Mouse (Mus musculus) Patski (cell line): Measurements from ENCODE around the gene Hsd11b1. TPM values are rescaled to one million over a fixed set of nuclear protein-coding genes. Genes with fewer than 3 reads are reported as not detected.
A peak's percentile ranks its signal among the peaks of the same experiment; 100 is the strongest.

Experiments
- ATAC-seq: fragments of 100-300 bp; one replicate; pipeline ENCODE4 v1.8.0; 2021
- CTCF ChIA-PET: fragments of 350-600 bp; sonication (Branson Sonifier 250); formaldehyde crosslinking; loops from one replicate; lab custom pipeline; 2022; ENCODE audit warnings: inconsistent platforms; lab: Charles Lee
- POLR2A ChIA-PET: fragments of 350-600 bp; sonication (Branson Sonifier 250); formaldehyde crosslinking; loops from one replicate; lab custom pipeline; 2022; ENCODE audit warnings: antibody characterized with exemption, inconsistent platforms; lab: Charles Lee
- DNase-seq: peaks from one replicate; pipeline ENCODE4 v3.0.0-alpha.2; 2011; ENCODE audit warnings: low read depth, low spot score
- H3K27me3 ChIP-seq: fragments of 371-371 bp; one replicate; pipeline ENCODE4 v1.5.1; 2021
- CTCF ChIP-seq: fragments of 100-300 bp; IDR thresholded peaks from one replicate; pipeline ENCODE4 v1.5.1; 2021
- in situ Hi-C: fragments of 300-500 bp; cut with MboI; formaldehyde crosslinking; loops from 3 replicates; pipeline ENCODE4 v1.11.1; 2018; ENCODE audit warnings: low pct_unique_long_range_greater_than_20kb, mixed read lengths
- polyA plus RNA-seq: library from polyadenylated mRNA; unstranded; gene quantifications from one replicate; pipeline ENCODE4 v1.2.3, GENCODE M21; 2021

Hsd11b1 gene
- polyA plus RNA-seq, 1 experiment from 2014 or later: 0.19 TPM

GRCm38 (mm10) chr1:193229570-193229969 is 34.3 kb downstream of the Hsd11b1 start:
- in situ Hi-C loops: no loop called here
- ATAC-seq: no peak
- no peak for TF ChIP-seq CTCF
- ChIA-PET POLR2A (interaction anchor here (0.7 kb wide), 1 partner anchor 1253 kb away, joined by 3 read pairs; no protein-coding TSS in a partner anchor), CTCF (no interaction called here)
- no peaks in the 10 kb centered on the region for H3K27me3 ChIP-seq
- no peak for DNase-seq

GRCm38 (mm10) chr1:193227537-193227936 is 36.3 kb downstream of the Hsd11b1 start:
- CTCF ChIA-PET: interaction anchor here (0.5 to 1.7 kb wide), 2 partner anchors 16 to 41 kb away, joined by 3 read pairs; no protein-coding TSS in a partner anchor
- no peaks in the 10 kb centered on the region for H3K27me3 ChIP-seq
- in situ Hi-C loops: no loop called here
- no peak for TF ChIP-seq CTCF
- POLR2A ChIA-PET: interaction anchor here (0.7 to 1.2 kb wide), 2 partner anchors 25 to 64 kb away, joined by 3 read pairs; no protein-coding TSS in a partner anchor
- DNase-seq: no peak
- ATAC-seq: no peak

GRCm38 (mm10) chr1:193226724-193227522 is 37.0 kb downstream of the Hsd11b1 start:
- in situ Hi-C loops: no loop called here
- ATAC-seq: no peak

GRCm38 (mm10) chr1:193226114-193226513 is 37.8 kb downstream of the Hsd11b1 start:
- TF ChIP-seq CTCF: no peak
- no peaks in the 10 kb centered on the region for H3K27me3 ChIP-seq
- CTCF ChIA-PET: interaction anchor here (0.8 to 2.8 kb wide), 3 partner anchors 10 to 86 kb away, joined by 3 to 13 read pairs (median 3); no protein-coding TSS in a partner anchor
- in situ Hi-C loops: no loop called here
- ATAC-seq (no peak), DNase-seq (no peak)
- POLR2A ChIA-PET: interaction anchor here (0.6 kb wide), 1 partner anchor 1060 kb away, joined by 3 read pairs; no protein-coding TSS in a partner anchor

More at GRCm38 (mm10) chr1:193226724-193227522, 37.0 kb downstream of the Hsd11b1 start:
- ChIA-PET CTCF (interaction anchor here (0.8 to 2.8 kb wide), 3 partner anchors 11 to 86 kb away, joined by 3 to 13 read pairs (median 3); no protein-coding TSS in a partner anchor), POLR2A (interaction anchor here (0.6 to 1.2 kb wide), 2 partner anchors 26 to 1061 kb away, joined by 3 read pairs; no protein-coding TSS in a partner anchor)
- no peak for TF ChIP-seq CTCF
- no peaks in the 10 kb centered on the region for H3K27me3 ChIP-seq
- no peak for DNase-seq

- ATAC-seq: no peak
- ChIA-PET CTCF (interaction anchor here (2.8 kb wide), 1 partner anchor 10 kb away, joined by 13 read pairs; no protein-coding TSS in a partner anchor), POLR2A (no interaction called here)
- H3K27me3 ChIP-seq: no peaks in the 10 kb centered on the region
- TF ChIP-seq CTCF: no peak
- DNase-seq: no peak
- in situ Hi-C loops: no loop called here
Measured at GRCm38 (mm10) chr1:193225531-193225930, 38.3 kb downstream of the Hsd11b1 start.

GRCm38 (mm10) chr1:193220408-193220807 is 43.5 kb downstream of the Hsd11b1 start:
- ATAC-seq (no peak), DNase-seq (no peak)
- in situ Hi-C loops: no loop called here
- no peak for TF ChIP-seq CTCF
- ChIA-PET CTCF (no interaction called here), POLR2A (no interaction called here)
- H3K27me3 ChIP-seq: no peaks in the 10 kb centered on the region

- no peak for TF ChIP-seq CTCF
- no peak for ATAC-seq
- in situ Hi-C loops: no loop called here
- ChIA-PET POLR2A (no interaction called here), CTCF (interaction anchor here (1.2 to 3.2 kb wide), 2 partner anchors 9 to 27 kb away, joined by 3 to 13 read pairs; no protein-coding TSS in a partner anchor)
- DNase-seq: no peak
- H3K27me3 ChIP-seq: no peaks in the 10 kb centered on the region
Measured at GRCm38 (mm10) chr1:193216000-193216399, 47.9 kb downstream of the Hsd11b1 start.

- POLR2A ChIA-PET: no interaction called here
- DNase-seq: no peak
- TF ChIP-seq CTCF: no peak
- CTCF ChIA-PET: interaction anchor here (1.1 to 3.2 kb wide), 4 partner anchors 8 to 112 kb away, joined by 3 to 13 read pairs (median 3); no protein-coding TSS in a partner anchor
- no peaks in the 10 kb centered on the region for H3K27me3 ChIP-seq
- in situ Hi-C loops: no loop called here
- ATAC-seq: no peak
Measured at GRCm38 (mm10) chr1:193214053-193214452, 49.8 kb downstream of the Hsd11b1 start.

GRCm38 (mm10) chr1:193211371-193211770 is 52.5 kb downstream of the Hsd11b1 start:
- CTCF ChIA-PET: no interaction called here
- POLR2A ChIA-PET: no interaction called here
- TF ChIP-seq CTCF: no peak
- ATAC-seq (no peak), DNase-seq (no peak)
- in situ Hi-C loops: no loop called here
- no peaks in the 10 kb centered on the region for H3K27me3 ChIP-seq

GRCm38 (mm10) chr1:193208178-193208577 is 55.7 kb downstream of the Hsd11b1 start:
- no peaks in the 10 kb centered on the region for H3K27me3 ChIP-seq
- TF ChIP-seq CTCF: peak; percentile 92
- ChIA-PET CTCF (interaction anchor here (0.6 to 1.0 kb wide), 4 partner anchors 9 to 172 kb away, joined by 3 read pairs; no protein-coding TSS in a partner anchor), POLR2A (no interaction called here)
- in situ Hi-C loops: loop anchor here (5.0 to 10.0 kb wide), 2 partner anchors 114 to 203 kb away; no protein-coding TSS in a partner anchor
- ATAC-seq (peak; percentile 65), DNase-seq (no peak)
